Mouse (Mus musculus): Measurements from ENCODE around the gene Ugt1a10.
"Not testable (repeated sequence)": the region's sequence is repeated elsewhere in the genome, so short reads cannot be mapped to it uniquely, and the experiment has no call there.

GRCm38 (mm10) chr1:88125827-88126360, 70.7 kb downstream of the Ugt1a10 start:
- TF ChIP-seq FLI1 (IDR thresholded peaks at IDR 0.05; ENCODE audit: low read length); GATA1 (IDR thresholded peaks at IDR 0.05; ENCODE audit: borderline replicate concordance, low read length): not testable (repeated sequence)

All from megakaryocyte, embryonic 14.5 days (primary cell).